Mouse (Mus musculus) spleen, adult 2 months (tissue): ENCODE measurements around the gene Sinhcaf. TPM values are rescaled to one million over a fixed set of nuclear protein-coding genes. Genes with fewer than 3 reads are reported as not detected.
"Not testable (repeated sequence)": the region's sequence is repeated elsewhere in the genome, so short reads cannot be mapped to it uniquely, and the experiment has no call there.

Experiments
- DNase-seq, 2 experiments: peaks; one replicate each; pipeline versions ENCODE4 v3.0.0 to v3.0.0-alpha.2; 2012 to 2021; ENCODE audit warnings: low spot score in 2 of 2, low read depth in 1 of 2
- H3K27ac ChIP-seq: fragments of 200-500 bp; 2 replicates; pipeline ENCODE4 v1.5.1; 2012; ENCODE audit warnings: low read length, inconsistent platforms; ENCODE audit not compliant: insufficient read depth
- H3K27me3 ChIP-seq: fragments of 200-500 bp; 2 replicates; pipeline ENCODE4 v1.6.1; 2012; ENCODE audit warnings: mild to moderate bottlenecking, moderate library complexity, low read length, inconsistent platforms; ENCODE audit not compliant: control insufficient read depth, insufficient read depth
- H3K36me3 ChIP-seq: fragments of 200-500 bp; 2 replicates; pipeline ENCODE4 v1.6.1; 2012; ENCODE audit warnings: mild to moderate bottlenecking, low read length, inconsistent platforms; ENCODE audit not compliant: control insufficient read depth, insufficient read depth
- H3K4me1 ChIP-seq: fragments of 200-500 bp; 2 replicates; pipeline ENCODE4 v1.6.1; 2011; ENCODE audit warnings: inconsistent platforms; ENCODE audit not compliant: control insufficient read depth, insufficient read depth, insufficient read length
- H3K4me3 ChIP-seq: fragments of 200-500 bp; 2 replicates; pipeline ENCODE4 v1.5.1; 2011; ENCODE audit warnings: mild to moderate bottlenecking, inconsistent platforms; ENCODE audit not compliant: insufficient read depth, insufficient read length; ENCODE audit errors: extremely low read depth
- CTCF ChIP-seq: fragments of 200-500 bp; IDR thresholded peaks from 2 replicates; pipeline ENCODE4 v1.5.1; 2011; ENCODE audit warnings: mild to moderate bottlenecking, inconsistent platforms; ENCODE audit not compliant: insufficient read depth, insufficient read length, insufficient replicate concordance; ENCODE audit errors: extremely low read depth
- POLR2A ChIP-seq: fragments of 200-500 bp; IDR thresholded peaks from 2 replicates; pipeline ENCODE4 v1.6.1; 2011; ENCODE audit warnings: low read depth, low read length, inconsistent platforms
- WGBS: fragments of 180-500 bp; shearing (Covaris S2); methylation state at CpG from one replicate; pipeline ENCODE4 v1.1.7; 2018; 5-methylcytosine and 5-hydroxymethylcytosine counted together
- polyA plus RNA-seq: library from polyadenylated mRNA; depleted of rRNA; stranded (reverse); fragments of >200 nt; gene quantifications from 2 replicates; pipeline ENCODE4 v1.2.3, GENCODE M21; 2012; rRNA removed

Gene Sinhcaf
- polyA plus RNA-seq: 2.7 and 2.8 TPM in 2 replicates

DNA sequence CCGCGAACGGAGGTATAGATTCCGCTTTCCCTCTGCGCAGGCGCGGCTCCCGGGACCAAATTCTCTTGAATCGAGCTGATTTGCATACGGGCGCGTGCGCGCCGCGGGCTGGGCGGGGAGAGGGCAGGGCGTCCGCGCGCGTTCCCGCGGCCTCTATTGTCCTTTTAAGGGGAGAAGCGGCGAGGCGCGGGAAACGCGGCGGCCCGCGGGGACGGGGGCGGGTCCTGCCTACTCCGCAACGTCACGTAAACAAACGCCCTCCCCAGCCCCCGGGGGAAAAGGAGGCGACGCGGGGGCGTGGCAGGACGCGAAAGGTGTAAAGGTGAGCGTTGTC is at the start of gene Sinhcaf:
Sinhcaf (minus strand) TSS at position 59 of the 334 bp plus-strand sequence.
- under 1% methylated on average over 46 of the region's 47 CpGs for WGBS
- peak within 1 kb of the TSS; percentile 86 for H3K4me3 ChIP-seq
- no peak for TF ChIP-seq POLR2A
- no peak for TF ChIP-seq CTCF
- no peaks in the 10 kb centered on the region for H3K36me3 ChIP-seq
- H3K4me1 ChIP-seq: peaks cover 2% of the 10 kb centered on the region
- no peaks in the 10 kb centered on the region for H3K27me3 ChIP-seq
- peak within 1 kb of the TSS; percentile 65 for H3K27ac ChIP-seq
- DNase-seq: peak; percentile 95 to 100

DNA sequence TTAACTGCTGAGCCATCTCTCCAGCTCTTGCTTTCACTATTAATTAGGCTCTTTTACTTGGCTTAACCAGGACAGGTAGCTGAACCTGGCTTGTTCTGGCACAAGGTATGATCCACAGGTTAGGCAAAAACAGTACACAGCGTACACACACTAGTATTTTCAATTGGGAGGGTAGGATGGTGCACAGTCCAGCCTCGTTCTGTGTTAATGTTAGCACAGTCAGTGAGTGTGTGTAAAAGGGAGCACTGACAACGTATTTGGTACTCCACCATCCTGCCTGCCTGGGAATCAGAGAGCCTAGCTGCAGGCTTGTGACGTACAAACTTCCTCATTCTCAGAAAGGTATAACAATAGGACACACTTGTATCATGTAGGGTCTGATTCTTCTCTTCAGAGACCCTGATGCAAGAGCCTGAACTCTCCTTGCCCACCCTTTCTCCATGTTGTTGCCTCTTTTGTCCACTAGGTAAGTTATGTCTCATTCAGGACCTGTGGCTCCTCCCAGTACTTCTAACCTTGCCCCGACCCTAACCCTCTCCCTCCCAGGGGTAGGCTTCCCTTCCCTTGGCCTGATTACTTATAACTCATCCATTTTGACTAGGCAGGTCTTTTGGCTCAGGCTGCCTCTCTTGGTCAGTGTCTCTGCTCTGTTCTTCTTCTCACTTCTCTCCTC is 48.2 kb upstream of the Sinhcaf start:
- H3K4me3 ChIP-seq: no peak overlapping the region
- no peaks in the 10 kb centered on the region for H3K4me1 ChIP-seq
- H3K27me3 ChIP-seq: no peaks in the 10 kb centered on the region
- H3K36me3 ChIP-seq: peaks cover 4% of the 10 kb centered on the region
- no peak for TF ChIP-seq POLR2A
- no peak for TF ChIP-seq CTCF
- no peak for DNase-seq
- WGBS: 47% methylated on average over 5 of the region's 5 CpGs
- no peak overlapping the region for H3K27ac ChIP-seq

DNA sequence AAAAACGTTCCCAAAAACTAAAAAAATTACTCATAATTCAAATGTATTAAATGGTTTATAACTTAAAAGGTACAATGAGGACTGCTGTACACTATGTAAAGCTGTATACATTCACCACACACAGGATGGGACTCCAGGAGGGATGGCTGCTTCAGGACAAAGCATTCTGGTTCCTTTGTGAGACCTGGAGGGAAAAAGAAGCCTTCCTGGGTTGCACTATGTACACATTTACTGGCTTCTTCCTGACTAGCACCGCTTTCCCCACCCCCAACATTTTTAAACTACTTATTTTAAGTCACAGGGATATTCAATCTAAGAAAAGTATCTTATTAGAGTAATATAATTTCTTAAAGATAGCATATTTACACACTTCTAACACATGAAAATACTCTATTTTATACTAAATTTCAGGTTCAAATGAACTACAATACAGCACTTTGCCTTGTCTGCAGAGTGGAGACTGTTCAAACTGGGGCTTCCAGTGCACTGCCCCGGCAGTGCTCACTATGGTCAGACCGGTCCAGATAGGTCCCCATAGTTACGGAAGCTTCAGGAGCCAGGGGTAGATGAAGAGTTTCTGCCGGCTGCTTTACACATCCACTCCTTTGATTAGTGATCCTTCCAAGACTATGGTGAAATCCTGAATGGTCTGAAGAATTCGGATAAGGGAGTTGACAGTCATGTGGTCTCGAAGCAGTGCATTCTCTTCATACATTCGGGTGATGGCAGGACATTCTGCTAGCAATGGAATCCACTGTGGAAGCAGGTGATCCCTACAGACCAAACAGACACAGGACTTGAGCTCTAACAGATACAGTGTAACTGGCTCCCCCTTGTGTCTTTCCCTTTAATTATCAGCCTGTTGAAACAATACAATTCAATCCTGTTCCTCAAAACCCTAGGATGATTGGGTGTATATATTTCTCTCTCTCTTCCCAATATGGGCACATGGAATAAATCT is 47.1 kb upstream of the Sinhcaf start:
- Histone ChIP-seq H3K27me3 (no peaks in the 10 kb centered on the region), H3K4me1 (no peaks in the 10 kb centered on the region), H3K27ac (no peak overlapping the region), H3K36me3 (peaks cover 1% of the 10 kb centered on the region), H3K4me3 (no peak overlapping the region)
- TF ChIP-seq POLR2A: no peak
- no peak for TF ChIP-seq CTCF
- no peak for DNase-seq
- WGBS: 59% methylated on average over 9 of the region's 9 CpGs

DNA sequence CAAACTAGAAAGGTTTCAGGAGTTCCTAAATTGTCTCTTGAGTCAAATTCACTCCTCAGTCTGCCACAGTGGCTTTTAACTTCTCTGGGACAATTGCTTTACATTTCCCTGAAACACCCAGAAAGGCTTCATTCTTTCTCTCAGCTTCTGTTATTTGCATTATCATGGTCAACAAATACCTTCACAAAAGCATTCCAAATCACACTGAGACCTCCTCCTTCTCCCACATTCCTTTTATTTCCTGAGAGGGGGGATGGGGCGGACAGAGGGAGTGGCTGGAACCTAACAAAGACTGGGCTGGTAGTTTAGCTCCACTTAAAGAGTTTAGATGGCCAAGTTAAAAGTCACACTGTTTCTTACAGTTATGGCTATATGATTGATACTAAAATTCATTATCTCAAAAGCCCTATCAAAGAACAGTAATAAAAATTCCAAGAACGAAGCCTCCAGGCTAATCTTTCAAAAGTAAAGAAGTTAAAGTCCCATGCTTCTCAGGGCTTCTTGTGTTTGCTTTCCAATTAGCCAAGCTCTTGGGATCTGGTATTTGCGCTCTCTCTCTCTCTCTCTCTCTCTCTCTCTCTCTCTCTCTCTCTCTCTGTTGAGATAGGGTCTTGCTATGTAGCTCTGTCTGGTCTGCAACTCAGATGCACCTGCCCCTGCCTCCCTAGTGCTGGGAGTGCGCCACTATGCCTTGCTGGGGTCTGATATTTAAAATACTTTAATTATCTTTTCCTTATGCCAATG is 46.3 kb upstream of the Sinhcaf start:
- Histone ChIP-seq H3K4me1 (no peaks in the 10 kb centered on the region), H3K27me3 (no peaks in the 10 kb centered on the region), H3K4me3 (no peak overlapping the region), H3K27ac (no peak overlapping the region), H3K36me3 (peaks cover 1% of the 10 kb centered on the region)
- WGBS: 89% methylated on average over 4 of the region's 4 CpGs
- TF ChIP-seq CTCF (no peak), POLR2A (no peak)
- no peak for DNase-seq

DNA sequence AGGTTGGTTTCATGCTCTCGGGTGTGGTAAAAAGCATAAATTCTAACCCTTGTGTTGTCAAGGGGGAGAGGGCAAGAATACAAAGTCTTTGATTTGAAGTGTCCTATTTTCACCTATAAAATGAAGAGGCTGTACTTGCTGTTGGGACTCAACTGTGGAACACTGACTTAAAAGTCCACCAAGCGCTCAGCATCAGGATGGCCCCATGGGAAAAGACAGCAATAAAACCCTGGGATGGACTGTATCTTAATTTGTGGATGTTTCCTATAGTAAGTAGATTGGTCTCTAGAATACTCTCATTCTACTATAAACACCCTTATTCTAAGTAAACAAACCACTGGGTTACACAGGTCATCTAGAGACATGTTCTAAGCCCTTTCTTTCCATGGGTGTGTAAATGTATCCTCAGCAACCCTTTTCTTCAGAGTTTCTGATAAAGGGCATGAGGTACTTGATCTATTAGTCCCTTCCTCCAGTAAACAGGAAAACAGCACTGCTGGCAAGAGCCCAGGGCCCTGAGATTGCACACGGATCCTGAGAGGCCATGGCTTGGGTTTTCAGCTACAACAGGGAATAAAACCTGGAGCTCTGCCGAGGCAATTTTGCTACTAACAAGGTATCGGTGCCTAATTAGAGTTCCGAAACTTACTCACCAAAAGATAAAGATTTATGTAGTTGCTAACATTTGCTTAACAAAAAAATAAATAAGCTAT is 45.5 kb upstream of the Sinhcaf start:
- H3K4me1 ChIP-seq: no peaks in the 10 kb centered on the region
- no peak overlapping the region for H3K27ac ChIP-seq
- DNase-seq: no peak
- TF ChIP-seq CTCF (no peak), POLR2A (no peak)
- no peaks in the 10 kb centered on the region for H3K27me3 ChIP-seq
- H3K36me3 ChIP-seq: peaks cover 1% of the 10 kb centered on the region
- H3K4me3 ChIP-seq: no peak overlapping the region
- WGBS: 83% methylated on average over 6 of the region's 6 CpGs

DNA sequence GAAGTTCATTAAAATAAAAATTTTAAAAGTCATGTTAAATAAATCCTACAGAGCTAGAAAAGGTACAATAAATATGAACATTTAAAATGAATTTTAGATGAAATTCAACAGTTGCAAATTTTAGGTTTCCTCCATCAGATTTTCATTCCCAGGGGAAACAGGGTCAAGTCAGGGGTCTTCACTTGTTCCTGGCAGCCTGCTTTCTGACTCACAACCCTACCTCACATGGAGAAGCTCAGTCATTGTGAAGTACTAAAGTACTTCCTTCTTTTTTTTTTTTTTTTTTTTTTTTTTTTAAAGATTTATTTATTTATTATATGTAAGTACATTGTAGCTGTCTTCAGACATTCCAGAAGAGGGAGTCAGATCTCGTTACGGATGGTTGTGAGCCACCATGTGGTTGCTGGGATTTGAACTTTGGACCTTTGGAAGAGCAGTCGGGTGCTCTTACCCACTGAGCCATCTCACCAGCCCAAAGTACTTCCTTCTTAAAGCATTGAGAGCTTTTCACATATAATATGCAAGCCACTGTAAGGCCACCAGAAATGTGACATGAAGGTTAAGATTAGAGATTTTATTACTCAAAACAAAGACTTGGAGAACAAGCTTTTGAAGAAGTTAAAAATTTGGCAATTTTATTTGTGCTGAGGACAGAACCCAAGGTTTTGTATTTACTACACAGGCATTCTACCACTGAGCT is 43.7 kb upstream of the Sinhcaf start:
- H3K4me3 ChIP-seq, H3K27ac ChIP-seq, H3K4me1 ChIP-seq, H3K27me3 ChIP-seq, H3K36me3 ChIP-seq, DNase-seq: not testable (repeated sequence)
- 28% methylated on average over 3 of the region's 3 CpGs for WGBS
